Mouse (Mus musculus) midbrain, embryonic 16.5 days (tissue): ENCODE results near the gene Ncbp2. TPM values are rescaled to one million over a fixed set of nuclear protein-coding genes. Genes with fewer than 3 reads are reported as not detected.

Experiments used
- ATAC-seq: fragments of 200-750 bp; cut with Nextera tagmentation; 2 replicates; pipeline ENCODE4 v1.8.0; 2017; ENCODE audit warnings: moderate TSS enrichment
- H3K27ac ChIP-seq: fragments of 300-500 bp; sonication (generic); 2 replicates; pipeline ENCODE4 v1.5.1; 2014; ENCODE audit warnings: mild to moderate bottlenecking, low read length, mixed read lengths
- H3K27me3 ChIP-seq: fragments of 300-500 bp; sonication (generic); 2 replicates; pipeline ENCODE4 v1.6.1; 2014; ENCODE audit warnings: low read depth, low read length, mixed read lengths; ENCODE audit not compliant: control insufficient read depth, insufficient read depth
- H3K36me3 ChIP-seq: fragments of 300-500 bp; sonication (generic); 2 replicates; pipeline ENCODE4 v1.6.1; 2014; ENCODE audit warnings: mild to moderate bottlenecking, low read length, moderate library complexity, mixed read lengths; ENCODE audit not compliant: control insufficient read depth, insufficient read depth
- H3K4me1 ChIP-seq: fragments of 300-500 bp; sonication (generic); 2 replicates; pipeline ENCODE4 v1.6.1; 2014; ENCODE audit warnings: mild to moderate bottlenecking, low read length, mixed read lengths; ENCODE audit not compliant: control insufficient read depth, insufficient read depth
- H3K4me2 ChIP-seq: fragments of 300-500 bp; sonication (generic); 2 replicates; pipeline ENCODE4 v1.6.1; 2014; ENCODE audit warnings: mild to moderate bottlenecking, low read length, mixed read lengths
- H3K4me3 ChIP-seq: fragments of 300-500 bp; sonication (generic); 2 replicates; pipeline ENCODE4 v1.5.1; 2014; ENCODE audit warnings: low read depth, mild to moderate bottlenecking, low read length, moderate library complexity, mixed read lengths
- H3K9ac ChIP-seq: fragments of 300-500 bp; sonication (generic); 2 replicates; pipeline ENCODE4 v1.6.1; 2014; ENCODE audit warnings: low read depth, low read length, mixed read lengths
- H3K9me3 ChIP-seq: fragments of 300-500 bp; sonication (generic); replicated peaks from 2 replicates; pipeline ENCODE4 v1.6.1; 2014; ENCODE audit warnings: mild to moderate bottlenecking, low read length, mixed read lengths; ENCODE audit not compliant: control insufficient read depth, poor library complexity, severe bottlenecking
- WGBS: fragments of 180-500 bp; shearing (Covaris S2); extraction: QIAGEN DNeasy Blood & Tissue Kit; methylation state at CpG from one replicate; pipeline ENCODE4 v1.1.7; 2014; 5-methylcytosine and 5-hydroxymethylcytosine counted together
- polyA plus RNA-seq: library from polyadenylated mRNA; unstranded; fragments of >200 nt; fragmentation: Nextera tagmentation; extraction: Ambion mirVana; gene quantifications from 2 replicates; pipeline ENCODE4 v1.2.1, GENCODE M21; 2015

The Ncbp2 gene
- polyA plus RNA-seq, 1 experiment from 2014 or later, result 103 TPM

DNA sequence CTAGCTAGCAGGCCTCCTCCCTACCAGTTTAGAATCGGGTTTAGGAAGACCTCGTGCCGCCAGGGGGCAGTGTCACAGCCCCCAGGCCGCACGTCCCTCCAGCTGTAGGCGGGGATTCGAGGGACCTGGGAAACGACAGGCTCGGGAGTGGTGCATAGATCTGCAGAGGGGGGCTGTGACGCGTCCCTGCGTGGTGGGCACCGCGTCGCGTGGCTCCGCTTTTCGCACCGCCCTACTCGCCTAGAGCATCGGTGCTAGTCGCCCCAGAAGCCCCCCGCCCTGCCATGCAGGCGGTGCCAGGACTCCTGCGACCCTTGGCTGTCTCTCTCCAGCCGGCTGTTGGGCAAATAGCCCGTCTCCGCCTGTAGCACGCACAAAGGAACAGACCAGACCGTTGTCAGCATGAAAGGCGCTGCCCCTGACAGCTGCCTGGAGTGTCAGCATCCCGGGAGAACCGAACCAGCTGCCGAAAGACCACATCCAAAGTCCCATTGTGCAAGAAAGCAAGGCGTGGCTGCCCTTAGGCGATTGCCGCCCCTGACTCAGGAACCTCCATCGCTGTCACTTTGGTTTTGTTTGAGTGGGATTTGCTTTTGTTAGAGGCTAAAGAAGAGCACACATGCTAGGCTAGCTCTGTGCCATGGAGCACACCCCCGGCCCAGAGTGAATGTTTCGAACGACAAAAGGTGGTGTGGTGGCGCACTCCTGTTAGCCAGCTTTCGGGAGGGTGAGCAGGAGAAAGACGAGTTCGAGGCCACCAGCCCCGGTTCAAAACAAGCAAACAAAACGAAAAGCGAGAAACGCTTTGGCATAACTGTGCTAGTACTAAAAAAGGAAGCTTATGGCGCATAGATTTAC is 15.2 kb upstream of the Ncbp2 start:
- Histone ChIP-seq H3K4me2 (peak overlapping the region; percentile 78), H3K27me3 (peaks cover 5% of the 10 kb centered on the region; the same call in 1 of the 2 replicates), H3K9ac (peak overlapping the region; percentile 77), H3K27ac (peak overlapping the region; percentile 97), H3K4me3 (peak overlapping the region; percentile 43), H3K9me3 (no peaks in the 10 kb centered on the region), H3K36me3 (no peaks in the 10 kb centered on the region), H3K4me1 (peaks cover 22% of the 10 kb centered on the region)
- peak; percentile 97 for ATAC-seq
- under 1% methylated on average over 50 of the region's 50 CpGs for WGBS

DNA sequence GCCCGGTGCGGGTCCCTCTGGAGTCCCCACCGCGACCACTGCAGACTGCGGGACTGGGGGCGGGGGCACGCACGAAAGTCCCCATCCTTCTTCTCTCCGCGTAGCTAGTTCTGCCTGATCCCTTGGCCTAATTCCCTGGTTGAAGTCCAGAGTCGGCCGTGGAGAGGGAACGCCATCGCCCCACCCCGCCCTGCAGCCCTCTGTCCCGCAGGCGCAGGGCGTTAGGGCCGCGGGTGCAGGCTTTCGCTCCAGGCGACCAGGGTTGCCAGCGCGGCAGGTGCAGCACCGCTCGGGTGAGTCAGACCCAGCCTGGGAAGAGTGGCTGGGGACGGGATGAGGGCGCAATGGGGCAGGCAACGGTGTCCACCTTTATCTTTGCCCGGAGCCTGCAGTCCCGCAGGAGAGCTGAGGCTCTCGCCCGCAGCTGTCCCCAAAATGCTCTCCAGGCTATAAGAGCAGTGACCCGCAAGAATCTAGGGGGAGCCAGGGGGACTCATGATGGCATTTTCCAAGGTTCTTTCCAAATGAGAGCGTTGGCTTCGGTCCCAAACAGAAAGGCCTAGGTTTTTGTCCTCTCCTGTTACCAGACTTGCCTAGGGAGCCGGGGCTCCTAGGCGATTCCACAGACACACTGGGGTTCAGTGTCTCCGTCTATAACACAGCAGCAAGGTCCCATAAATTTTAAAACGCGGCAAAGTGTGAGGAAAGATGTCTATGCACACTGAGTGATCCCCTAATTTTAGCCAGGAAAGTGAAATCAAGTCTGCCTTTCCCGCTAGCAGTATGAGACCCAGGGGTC is 14.4 kb upstream of the Ncbp2 start, which contains the start of gene Pigz:
Gene Pigz, plus strand, starts transcription at position 101 of the 799 bp plus-strand sequence.
- peak within 1 kb of the TSS; percentile 43 for H3K4me3 ChIP-seq
- peak within 1 kb of the TSS; percentile 77 for H3K9ac ChIP-seq
- H3K4me2 ChIP-seq, result peak within 1 kb of the TSS; percentile 78
- H3K27me3 ChIP-seq, result peaks cover 5% of the 10 kb centered on the region; the same call in 1 of the 2 replicates
- H3K4me1 ChIP-seq, result peaks cover 22% of the 10 kb centered on the region
- peak; percentile 9 for ATAC-seq
- 4% methylated on average over 42 of the region's 42 CpGs for WGBS
- H3K36me3 ChIP-seq, result no peaks in the 10 kb centered on the region
- H3K9me3 ChIP-seq, result no peaks in the 10 kb centered on the region
- peak within 1 kb of the TSS; percentile 97 for H3K27ac ChIP-seq

DNA sequence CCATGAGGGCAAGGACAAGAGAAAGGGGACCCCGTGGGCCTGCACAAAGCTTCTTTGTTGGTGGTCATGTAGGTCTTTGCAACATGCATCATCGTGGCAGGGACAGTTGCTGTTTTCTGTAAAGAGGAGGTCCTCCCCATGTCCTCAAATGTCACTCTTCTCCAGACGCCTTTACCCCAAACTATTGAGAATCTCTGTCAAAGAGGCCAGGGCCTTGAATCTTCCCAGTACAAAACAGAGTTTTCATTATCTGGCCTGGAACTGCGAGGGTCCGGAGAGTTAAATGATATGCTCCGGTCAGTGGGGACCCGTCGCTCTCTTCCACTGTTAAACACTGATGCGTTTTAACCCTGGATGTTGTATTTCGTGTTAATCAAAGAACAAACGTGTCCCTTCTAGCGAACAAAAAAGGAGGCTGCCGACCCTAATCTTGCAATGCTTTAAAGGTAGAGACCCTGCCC is 13.7 kb upstream of the Ncbp2 start:
- Histone ChIP-seq H3K4me3 (peak overlapping the region; percentile 43), H3K27ac (peak overlapping the region; percentile 97), H3K4me2 (peak overlapping the region; percentile 78), H3K27me3 (peaks cover 5% of the 10 kb centered on the region; the same call in 1 of the 2 replicates), H3K9ac (peak overlapping the region; percentile 77), H3K4me1 (peaks cover 22% of the 10 kb centered on the region), H3K36me3 (no peaks in the 10 kb centered on the region), H3K9me3 (no peaks in the 10 kb centered on the region)
- no peak for ATAC-seq
- 13% methylated on average over 13 of the region's 13 CpGs for WGBS

DNA sequence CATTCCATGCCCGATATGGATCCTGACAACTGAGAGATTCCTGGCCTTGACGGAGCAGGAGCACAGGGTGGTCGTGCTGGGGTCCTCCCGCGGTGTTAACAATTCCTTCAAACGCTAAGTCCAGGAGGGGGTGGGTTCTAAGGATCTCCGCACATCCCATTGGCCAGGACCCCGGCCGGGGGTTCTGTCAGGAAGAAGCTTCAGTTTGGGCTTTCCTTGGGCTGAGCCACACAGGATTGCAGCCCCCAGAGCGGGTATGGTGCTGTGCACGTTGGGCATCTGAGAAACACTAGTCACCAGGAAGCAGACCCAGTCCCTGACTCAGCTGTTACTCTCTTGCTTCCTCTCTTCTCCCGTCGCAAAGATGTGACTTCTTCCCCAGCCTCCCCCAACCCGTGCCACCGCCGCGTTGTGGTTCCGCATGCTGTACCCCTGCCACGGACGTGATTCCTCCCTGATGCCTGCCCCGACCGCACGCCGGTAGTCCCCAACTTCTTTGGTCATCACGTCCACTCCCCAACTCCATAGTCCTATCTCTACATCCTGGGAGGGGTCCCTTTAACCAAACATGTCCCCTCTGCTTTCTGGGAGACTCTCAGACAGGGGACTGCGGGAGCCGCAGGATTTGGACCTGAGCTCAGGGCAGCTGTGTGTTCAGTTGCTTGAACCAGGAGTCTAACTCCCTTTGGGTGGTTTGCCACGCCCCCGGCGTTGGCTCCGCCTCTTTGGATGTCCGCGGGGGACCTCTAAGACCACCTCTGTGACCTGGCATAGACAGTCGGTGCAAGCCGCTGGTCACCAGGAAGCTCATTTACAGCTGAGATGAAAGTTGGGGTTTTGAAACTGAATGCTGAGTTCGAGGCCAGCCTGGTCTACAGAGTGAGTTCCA is 13.0 kb upstream of the Ncbp2 start:
- Histone ChIP-seq H3K9ac (peak overlapping the region; percentile 77), H3K27me3 (peaks cover 5% of the 10 kb centered on the region; the same call in 1 of the 2 replicates), H3K4me1 (peaks cover 22% of the 10 kb centered on the region), H3K4me3 (peak overlapping the region; percentile 43), H3K9me3 (no peaks in the 10 kb centered on the region), H3K4me2 (peak overlapping the region; percentile 78), H3K27ac (0 out of 2 replicates have a peak overlapping the region, but pooled peaks have one; percentile 31), H3K36me3 (no peaks in the 10 kb centered on the region)
- 6% methylated on average over 36 of the region's 36 CpGs for WGBS
- ATAC-seq, result no peak

DNA sequence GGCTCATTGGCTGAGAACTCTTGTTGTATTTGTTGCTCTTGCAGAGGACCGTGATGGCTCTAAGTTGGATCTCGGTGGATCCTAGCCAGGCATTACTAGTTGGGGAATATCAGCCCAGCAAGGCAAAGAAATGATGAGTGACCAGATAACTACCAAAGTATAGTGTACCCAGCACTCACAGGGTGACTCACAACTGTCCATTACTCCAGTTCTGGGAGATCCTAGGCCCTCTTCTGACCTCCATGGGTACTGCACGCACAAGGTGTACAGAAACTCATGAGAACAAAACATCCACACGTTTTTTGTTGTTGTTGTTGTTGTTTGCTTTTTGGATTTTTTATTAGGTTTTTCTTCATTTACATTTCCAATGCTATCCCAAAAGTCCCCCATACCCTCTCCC is 11.7 kb upstream of the Ncbp2 start:
- Histone ChIP-seq H3K9ac (no peak overlapping the region), H3K4me2 (no peak overlapping the region), H3K27me3 (peaks cover 5% of the 10 kb centered on the region; the same call in 1 of the 2 replicates), H3K9me3 (no peaks in the 10 kb centered on the region), H3K4me3 (no peak overlapping the region), H3K36me3 (no peaks in the 10 kb centered on the region), H3K4me1 (peaks cover 22% of the 10 kb centered on the region), H3K27ac (no peak overlapping the region)
- WGBS, result 95% methylated on average over 4 of the region's 4 CpGs
- no peak for ATAC-seq

DNA sequence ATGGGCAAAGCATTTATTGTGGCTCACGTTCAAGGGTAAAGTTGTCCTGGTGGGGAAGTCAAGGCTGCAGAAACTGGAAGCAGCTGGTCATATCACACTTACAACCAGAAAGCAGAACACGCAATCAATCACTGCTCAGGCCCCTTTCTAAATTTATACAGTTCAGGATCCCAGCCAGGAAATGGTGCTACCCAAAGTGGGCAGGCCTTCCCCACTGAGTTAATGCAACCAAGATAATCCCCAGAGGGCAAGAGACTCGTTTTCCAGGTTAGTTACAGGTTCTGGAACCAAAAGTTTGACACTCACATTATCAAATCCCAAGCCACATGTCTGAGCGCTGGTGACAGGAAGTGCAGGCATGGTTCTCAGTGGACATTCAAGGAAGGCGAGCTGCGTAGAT is 9.5 kb upstream of the Ncbp2 start:
- Histone ChIP-seq H3K27me3 (peaks cover 5% of the 10 kb centered on the region; the same call in 1 of the 2 replicates), H3K27ac (no peak overlapping the region), H3K4me1 (peaks cover 20% of the 10 kb centered on the region), H3K9me3 (no peaks in the 10 kb centered on the region), H3K9ac (no peak overlapping the region), H3K36me3 (no peaks in the 10 kb centered on the region), H3K4me2 (no peak overlapping the region), H3K4me3 (no peak overlapping the region)
- no peak for ATAC-seq
- 71% methylated on average over 6 of the region's 6 CpGs for WGBS

DNA sequence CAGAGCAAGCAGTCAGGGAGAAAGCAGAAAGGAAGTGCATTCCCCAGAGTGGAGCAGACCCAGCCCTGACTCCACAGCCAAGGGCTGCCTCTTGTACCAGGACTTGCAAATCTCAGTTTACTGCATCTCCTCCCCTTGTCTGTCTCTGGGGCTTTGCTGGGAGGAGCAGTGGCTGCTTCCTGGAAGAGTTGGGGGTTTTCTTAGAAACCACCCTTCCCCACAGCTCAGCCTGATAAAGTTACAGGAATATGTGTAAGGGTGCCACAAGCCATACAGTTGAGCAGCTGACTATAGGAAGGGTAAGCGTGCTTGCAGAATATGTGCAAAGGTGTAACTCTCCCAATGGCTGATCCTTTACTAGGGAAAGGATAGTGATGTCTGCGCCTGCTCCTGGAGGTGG is 7.7 kb upstream of the Ncbp2 start:
- 66% methylated on average over 2 of the region's 2 CpGs for WGBS
- Histone ChIP-seq H3K36me3 (0 out of 2 replicates have a peak, but pooled peaks cover 3% of the 10 kb centered on the region), H3K4me1 (peaks cover 8% of the 10 kb centered on the region; the same call in 1 of the 2 replicates), H3K4me3 (no peak overlapping the region), H3K27me3 (peaks cover 5% of the 10 kb centered on the region; the same call in 1 of the 2 replicates), H3K9ac (no peak overlapping the region), H3K4me2 (no peak overlapping the region), H3K9me3 (no peaks in the 10 kb centered on the region), H3K27ac (no peak overlapping the region)
- ATAC-seq, result no peak

DNA sequence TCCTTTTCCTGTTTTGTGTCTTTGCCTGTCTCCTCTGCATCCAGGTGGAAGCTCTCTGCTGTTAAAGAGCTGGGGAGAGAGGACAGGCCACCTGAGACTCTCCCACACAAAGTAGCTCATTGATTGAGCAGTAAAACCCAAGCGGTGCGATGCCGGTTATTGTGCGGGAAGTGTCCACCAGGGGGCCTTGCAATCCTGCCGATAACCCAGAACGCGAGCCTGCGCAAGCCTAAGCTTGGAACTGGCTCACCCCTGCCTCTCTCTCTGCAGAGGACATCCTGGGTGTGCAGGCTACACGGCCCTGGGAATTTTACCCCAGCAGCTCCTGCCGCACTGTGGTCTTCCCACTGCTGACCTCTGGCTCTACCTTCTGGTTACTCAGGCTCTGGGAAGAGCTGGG is 4.3 kb upstream of the Ncbp2 start:
- no peak for ATAC-seq
- 5% methylated on average over 10 of the region's 10 CpGs for WGBS
- Histone ChIP-seq H3K4me2 (no peak overlapping the region), H3K9me3 (no peaks in the 10 kb centered on the region), H3K27ac (no peak overlapping the region), H3K36me3 (0 out of 2 replicates have a peak, but pooled peaks cover 3% of the 10 kb centered on the region), H3K9ac (no peak overlapping the region), H3K4me3 (no peak overlapping the region), H3K4me1 (peaks cover 26% of the 10 kb centered on the region), H3K27me3 (no peaks in the 10 kb centered on the region)
